Mouse (Mus musculus): ENCODE measurements around the gene Olfm1.
A peak's percentile ranks its signal among the peaks of the same experiment; 100 is the strongest.

Gene Olfm1

DNA sequence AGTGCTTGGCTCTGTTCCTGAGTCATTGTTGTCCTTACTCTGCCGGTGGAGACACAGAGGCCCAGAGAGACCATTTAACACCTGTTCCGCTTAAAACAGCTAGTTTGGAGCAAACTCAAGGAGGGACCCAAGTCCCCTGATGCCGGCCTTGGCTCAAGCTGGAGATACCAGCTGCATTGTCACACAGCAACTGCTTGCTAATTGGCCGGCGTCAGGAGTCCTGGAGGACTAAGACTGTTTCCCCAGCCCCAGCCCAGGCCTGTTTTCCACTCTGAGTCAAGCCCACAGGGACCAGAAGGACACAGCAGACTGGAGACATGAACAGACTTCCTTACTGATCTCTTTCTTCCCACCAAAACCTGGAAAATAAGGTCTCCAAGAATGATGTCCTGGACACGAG is 43.7 kb downstream of the Olfm1 start:
- no peak for DNase-seq

DNA sequence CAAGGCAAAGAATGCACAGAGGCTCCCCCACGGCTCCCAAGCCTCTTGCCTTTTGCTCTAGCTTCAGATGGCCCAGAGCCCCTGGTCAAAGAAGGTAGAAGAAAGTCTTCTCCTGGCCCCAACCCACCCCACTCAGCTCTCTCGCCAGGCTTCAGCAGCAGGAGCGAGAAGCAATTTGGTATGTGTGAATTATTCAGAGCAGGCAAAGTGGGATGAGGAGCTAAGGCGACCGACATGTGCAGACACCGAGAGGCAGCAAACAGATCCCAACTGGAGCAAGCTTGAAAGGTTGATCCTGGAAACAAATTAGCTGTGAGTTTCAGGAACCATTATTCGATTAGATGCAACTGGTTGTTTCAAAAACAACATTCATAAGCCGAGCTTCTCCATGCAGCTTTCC is 46.8 kb downstream of the Olfm1 start:
- DNase-seq: no peak

DNA sequence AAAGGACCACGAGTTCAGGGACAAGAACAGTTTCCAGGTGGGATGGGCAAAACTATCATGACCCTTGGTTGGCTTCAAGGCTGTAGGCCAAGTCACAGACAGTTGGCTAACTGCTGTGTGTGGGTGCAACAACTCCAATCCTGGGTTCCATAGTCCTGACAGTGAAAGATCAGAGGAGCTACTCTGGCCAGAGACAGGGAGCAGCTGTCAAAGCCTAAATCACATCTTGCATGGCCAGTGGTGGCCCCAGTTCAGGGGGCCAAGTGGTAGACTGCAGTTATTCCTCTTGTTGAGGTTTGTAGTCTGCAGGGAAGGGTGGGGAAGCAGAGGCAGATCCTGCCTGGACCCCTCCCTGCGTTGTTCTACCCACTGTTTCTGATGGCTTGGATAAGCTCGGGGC is 48.1 kb downstream of the Olfm1 start:
- no peak for DNase-seq

DNA sequence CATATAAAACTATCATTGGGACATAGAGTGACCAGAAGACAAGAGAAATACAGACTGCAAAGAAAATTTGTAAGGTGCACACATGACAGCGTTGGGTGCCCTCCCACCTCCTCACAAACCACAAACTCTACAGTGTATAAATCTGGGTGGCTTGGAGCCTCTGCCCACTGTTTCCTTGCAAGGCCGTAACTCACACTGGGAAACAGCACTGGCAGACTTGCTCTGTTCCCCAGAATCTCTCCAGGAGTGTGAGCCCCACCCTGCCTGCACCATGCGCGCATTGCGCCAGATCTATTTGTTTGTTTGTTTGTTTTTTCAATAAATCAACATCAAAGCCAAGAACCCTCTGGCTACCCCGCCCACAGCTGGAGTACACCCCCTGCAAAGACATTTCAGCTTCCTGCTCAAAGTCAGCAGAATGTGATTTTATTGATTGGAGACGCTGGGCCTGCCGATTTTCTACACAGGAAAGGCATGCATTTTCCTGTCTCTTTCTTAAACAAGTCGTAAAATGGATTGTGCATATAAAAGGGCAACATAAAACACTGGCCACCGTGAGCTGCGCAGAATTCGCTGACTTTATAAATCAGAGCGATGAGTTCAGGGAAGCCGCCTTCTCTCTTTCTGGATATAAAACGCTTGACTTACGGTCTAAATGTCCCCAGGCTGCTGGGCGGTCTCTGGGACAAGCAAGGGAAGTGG is 48.9 kb downstream of the Olfm1 start:
- DNase-seq: no peak

DNA sequence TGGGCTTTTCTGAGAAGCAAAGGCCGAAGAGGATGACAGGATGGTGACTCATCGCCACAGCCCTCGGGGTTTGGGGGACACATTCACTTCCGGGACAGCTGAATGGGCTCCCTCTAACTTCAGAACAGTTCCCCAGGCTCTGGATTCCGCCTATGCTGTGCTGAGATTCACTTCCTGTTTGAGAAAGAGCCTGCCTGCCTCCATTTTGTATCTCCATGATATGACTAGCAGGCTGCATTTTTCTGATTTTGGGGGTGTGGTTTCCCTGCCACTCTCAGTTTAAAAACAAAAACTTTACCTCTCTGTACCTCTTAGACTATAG is 49.4 kb downstream of the Olfm1 start:
- DNase-seq: peak; percentile 12

DNA sequence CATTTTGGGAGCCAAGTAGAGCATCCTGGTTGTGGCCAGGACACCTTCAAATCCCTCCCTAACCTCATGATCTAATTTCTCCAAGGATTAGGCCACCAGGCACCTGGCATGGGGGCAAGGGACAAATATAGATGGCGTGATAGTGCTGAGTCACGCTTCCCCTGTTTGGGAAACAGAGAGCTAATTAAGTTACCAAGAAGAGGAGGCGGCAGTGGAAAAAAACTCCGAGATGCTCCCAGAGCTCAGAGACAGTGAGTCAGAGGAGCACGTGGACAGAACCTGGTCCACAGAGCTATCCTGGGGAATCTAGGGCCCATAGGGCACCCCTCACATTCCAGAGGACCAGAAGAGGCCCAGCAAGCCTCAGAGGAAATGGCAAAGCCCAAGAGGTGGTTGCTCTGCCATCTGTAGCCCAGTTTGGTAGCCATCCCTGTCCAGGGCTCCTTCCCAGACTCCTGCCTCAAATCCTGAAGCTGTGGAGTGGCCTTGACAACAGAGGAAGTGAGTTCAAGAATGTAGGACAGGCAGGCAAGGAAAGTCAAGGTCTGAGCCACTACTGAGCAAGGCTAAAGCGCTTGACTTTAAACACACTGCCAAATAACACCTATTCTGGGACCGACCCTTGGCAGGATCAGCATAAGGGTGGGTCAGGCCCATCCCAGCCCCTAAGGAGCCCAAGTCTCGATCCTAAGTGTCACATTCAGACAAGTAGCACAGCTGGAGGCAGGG is 52.0 kb downstream of the Olfm1 start:
- DNase-seq: no peak

DNA sequence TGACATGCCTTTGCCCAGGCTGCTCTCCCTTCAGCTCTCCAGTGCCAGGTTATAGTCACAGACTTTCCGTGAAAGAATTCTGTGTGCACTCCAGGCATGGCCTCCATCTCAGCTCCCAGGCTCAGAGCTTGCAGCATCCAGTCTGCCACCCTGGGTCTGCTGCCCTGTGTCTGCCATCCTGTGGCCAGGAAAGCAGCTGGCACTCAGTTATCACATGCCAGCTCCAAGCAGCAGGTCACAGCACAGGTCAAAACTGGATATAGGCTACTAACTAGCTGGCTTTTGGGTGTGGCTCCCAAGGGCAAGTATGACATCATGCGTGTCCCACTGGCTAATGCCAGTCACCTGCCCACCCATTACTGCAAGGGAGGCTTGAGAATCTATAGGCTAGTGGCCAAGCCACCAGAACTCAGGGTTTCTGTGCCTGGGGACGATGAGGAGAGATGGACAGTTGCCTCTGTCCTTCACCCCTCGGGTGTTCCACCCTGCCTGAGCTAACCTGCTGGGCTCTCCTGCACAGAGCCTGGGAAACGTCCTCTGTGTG is 53.4 kb downstream of the Olfm1 start:
- DNase-seq: no peak

DNA sequence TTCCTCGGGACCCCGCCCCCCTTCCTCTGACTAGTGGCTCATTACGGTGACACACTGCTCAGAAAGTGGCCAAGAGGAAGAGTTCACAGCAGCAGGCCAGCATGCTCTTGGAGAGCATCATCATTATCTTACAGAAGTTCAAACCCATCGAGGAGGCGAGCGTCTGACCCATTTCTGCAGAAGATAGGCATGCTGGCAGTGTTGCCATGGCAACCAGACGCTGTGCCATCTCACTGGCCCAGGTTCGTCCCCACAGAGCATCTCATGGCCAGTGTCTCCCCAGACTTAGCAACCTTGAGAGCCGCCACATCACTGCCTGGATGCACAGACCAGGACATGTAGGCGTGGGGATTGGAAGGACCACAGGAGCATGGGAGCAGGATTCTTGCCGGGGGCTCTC is 54.3 kb downstream of the Olfm1 start:
- no peak for DNase-seq

DNA sequence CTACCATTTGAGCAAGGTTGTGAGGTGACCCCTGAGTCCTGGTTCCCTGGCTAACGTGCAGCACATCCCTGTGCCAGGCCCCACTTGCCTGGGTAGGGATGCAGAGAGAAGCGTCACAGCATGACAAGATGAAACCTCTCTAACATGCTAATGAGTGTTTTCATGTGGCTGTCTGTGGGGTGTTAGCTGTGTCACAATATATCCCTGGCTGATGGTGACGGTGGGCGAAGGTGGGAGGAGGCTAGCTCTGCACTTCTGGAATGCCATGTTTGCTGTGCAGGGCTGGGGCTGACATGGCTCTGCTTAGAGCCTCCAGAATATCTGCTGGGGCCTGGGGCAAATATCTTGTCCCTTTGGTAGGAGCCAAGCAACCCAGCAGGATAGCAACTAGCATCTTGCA is 59.8 kb downstream of the Olfm1 start:
- DNase-seq: no peak

DNA sequence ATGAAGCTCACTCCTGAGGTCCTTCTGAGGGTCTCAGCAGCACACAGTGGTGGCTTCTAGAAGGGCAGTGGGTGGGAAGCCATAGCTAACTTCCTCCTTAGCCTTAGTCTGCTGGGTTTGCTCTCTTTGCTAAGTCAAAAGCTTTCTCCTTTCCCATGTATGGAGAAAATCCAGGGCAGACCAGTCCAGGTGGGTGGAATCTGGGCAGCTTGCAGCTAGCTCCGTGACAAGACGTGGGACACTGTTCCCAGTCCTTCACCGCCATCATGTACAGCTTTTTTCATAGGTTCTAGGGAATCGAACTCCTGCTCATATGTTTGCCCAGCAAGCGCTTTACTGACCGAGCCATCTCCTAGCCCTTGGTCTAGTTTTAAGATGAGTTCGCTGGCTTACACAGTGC is 63.2 kb downstream of the Olfm1 start:
- DNase-seq: no peak

DNA sequence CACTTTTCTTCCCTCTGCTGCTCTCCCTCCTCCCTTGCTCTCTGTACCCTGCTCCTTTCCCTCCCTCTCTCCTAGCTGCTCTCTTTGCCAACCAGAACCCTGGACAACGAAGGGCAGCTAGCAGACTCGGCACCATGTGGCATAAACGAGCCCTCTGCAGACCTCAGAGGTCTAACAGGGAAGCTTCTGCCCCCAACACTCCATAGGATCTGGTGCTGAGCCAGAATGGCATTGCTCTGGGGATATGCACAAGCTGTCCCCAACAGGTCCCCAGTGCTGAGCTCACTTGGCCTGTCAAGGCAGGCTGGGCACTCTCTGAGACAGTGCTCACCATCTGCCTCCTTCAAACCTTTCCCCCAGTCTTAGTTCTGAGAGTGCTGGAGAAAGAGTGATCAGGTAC is 68.6 kb downstream of the Olfm1 start:
- no peak for DNase-seq

DNA sequence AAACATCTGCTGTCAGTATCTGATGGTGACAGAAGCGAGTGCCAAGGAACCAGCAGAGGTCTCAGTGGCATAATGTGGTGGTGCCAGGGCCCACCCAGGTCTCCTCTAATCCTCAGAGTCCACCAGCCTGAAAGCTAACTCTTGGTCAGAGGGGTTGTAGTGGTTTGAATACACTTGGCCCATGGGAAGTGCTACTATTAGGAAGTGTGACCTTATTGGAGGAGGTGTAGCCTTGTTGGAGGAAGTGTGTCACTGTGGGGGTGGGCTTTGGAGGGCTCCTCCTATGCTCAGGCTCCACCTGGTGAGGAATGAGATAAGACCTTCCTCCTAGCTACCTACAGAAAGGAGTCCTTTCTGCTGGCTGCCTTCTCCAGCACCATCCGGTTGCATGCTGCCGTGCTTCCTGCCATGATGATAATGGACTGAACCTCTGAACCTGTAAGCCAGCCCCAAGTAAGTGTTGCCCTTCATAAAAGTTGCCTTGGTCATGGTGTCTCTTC is 75.0 kb downstream of the Olfm1 start:
- no peak for DNase-seq

DNA sequence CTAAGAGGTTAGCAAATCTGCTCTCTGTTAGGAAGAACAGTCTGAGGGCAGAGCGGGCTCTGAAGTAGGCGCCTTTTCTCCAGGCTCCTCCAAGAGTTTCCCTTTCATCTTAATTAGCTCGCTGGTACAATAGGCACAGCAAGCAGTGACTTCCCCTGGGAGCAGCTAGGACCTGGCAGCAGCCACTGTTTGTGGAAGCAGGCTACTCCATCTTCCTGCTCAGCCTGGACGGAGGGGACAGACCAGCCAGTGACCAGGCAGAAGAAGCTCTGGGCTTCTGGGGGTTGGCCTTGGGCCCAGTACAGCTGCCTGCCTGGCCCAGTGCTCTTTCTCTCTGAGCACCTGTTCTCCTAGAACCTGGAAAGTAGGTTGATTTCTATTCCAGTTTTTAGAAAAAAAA is 77.8 kb downstream of the Olfm1 start:
- DNase-seq: peak; percentile 53

DNA sequence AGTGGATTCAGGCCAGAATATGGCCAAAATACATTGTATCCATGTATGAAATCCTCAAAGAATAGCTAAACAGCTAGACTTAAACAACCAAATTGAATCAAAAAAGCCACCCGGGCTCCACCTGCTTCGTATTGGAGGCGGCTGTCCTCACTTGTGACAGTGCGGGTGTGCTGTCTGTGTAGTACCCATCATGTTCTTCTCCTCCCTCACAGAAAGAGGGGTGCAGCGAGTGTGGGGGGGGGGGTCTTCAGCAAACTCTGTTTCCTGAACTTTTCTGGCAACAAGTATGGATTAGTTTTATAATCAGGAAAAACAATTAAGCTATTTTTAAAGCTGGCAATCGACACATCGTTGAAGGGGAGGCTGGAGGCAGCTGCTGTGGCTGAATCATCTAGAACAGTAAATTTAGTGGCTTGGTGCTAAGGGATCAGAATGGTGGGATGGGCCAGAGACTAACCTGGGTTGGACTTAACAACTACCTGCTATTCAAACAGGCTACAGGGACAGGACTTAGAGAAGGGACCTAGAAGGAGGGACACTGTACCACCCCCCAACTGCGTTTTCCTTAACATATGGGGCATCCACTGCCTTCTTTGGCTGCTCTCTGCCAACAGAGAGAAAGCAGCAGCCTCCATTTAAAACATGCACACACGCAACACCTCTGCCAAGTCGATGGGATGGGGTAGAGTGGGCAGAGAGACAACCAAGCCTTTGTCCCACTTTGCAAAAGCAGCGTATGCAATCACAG is 79.6 kb downstream of the Olfm1 start:
- no peak for DNase-seq

DNA sequence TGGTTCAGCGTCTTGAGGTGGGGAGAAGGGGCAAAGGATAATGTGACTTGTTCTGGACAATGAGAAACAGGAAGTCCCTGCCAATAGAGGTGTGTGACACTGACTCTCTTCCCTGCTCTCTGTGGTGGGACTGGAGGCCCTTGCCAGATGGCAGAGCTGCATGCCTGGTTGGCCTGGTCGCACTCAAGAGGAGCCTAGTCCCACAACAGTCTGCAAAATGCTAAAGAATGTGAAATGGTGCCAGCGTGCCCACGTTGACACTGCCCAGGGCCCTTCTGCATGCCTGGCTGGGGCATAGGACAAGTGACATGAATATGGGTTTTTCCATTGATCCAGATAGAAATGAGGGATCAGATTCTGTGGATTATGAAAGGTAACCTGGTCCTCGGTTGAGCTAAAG is 81.2 kb downstream of the Olfm1 start:
- no peak for DNase-seq

DNA sequence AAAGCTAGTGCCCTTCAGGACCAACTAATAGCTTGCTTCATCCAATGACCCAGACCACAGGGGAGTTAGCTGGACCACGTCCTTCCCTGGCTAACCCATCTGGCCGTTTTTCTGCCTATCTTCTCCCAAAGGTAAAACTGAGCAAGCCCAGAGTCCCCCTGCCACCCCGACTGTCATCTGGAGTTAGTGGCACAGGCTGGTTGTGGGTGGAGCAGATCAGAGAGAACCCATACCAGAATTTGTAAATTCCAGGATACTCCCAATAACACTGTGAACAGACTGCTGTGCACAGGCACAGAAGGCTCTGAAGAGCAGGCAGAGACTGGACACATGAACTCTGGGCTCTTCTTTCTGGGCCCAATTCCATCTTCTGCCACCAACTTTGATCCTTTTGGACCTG is 82.6 kb downstream of the Olfm1 start:
- no peak for DNase-seq

DNA sequence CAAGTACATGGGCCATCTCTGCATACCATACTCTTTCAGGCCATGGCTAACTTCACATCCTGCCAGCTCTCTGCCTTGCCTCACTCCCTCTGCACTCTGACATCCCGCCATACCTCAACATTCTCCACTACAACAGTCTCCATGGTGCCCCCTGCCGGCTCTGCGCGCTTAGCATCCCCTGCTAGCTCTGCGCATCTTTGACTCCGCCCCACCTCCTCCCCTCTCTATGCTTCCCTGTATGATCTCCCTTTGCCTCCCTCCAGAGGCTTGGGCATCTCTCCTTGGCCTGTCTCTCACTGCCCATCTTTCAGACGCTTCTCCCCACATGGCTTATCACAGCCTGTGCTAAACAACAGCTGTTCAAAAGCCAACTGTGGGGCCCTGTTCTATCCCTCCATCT is 85.4 kb downstream of the Olfm1 start:
- peak; percentile 86 for DNase-seq

DNA sequence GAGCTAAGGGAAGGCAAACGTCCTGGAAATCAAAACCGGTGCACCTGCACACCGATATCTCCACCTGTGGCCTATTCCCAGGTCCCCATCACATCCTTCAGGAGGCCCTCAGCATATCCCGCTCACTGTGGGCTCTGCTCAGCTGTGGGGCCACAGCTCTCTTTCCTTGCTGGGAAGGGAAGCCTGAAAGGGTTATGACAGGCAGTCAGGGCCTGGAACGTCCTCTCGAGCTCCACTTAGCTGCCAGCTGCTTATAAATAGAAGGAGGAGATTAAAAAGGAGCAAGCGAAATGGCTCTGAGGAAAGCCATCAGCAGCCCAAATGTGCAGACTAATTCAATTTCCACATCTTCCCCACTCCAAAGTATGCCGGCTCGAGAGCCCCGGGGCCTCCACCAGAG is 86.1 kb downstream of the Olfm1 start:
- no peak for DNase-seq
